Mouse (Mus musculus) thymus, adult 2 months (tissue): Measurements from ENCODE around the gene Tbc1d16. TPM values are rescaled to one million over a fixed set of nuclear protein-coding genes. Genes with fewer than 3 reads are reported as not detected.

ENCODE experiments used
- DNase-seq: peaks from one replicate; pipeline ENCODE4 v3.0.0; 2021
- H3K27ac ChIP-seq: fragments of 200-500 bp; 2 replicates; pipeline ENCODE4 v1.5.1; 2012; ENCODE audit warnings: low read length, control low read depth; ENCODE audit not compliant: control insufficient read depth, insufficient read depth
- H3K27me3 ChIP-seq: fragments of 200-500 bp; 2 replicates; pipeline ENCODE4 v1.6.1; 2012; ENCODE audit warnings: mild to moderate bottlenecking, low read length, moderate library complexity, mixed read lengths; ENCODE audit not compliant: control insufficient read depth, insufficient read depth
- H3K36me3 ChIP-seq: fragments of 200-500 bp; 2 replicates; pipeline ENCODE4 v1.6.1; 2012; ENCODE audit warnings: mild to moderate bottlenecking, low read length, moderate library complexity; ENCODE audit not compliant: control insufficient read depth, insufficient read depth
- H3K4me1 ChIP-seq: fragments of 200-500 bp; replicated peaks from 2 replicates; pipeline ENCODE4 v1.6.1; 2012; ENCODE audit warnings: low read length; ENCODE audit not compliant: control insufficient read depth, insufficient read depth
- H3K4me3 ChIP-seq: fragments of 200-500 bp; 2 replicates; pipeline ENCODE4 v1.5.1; 2012; ENCODE audit warnings: mild to moderate bottlenecking, low read length, control low read depth, moderate library complexity; ENCODE audit not compliant: control insufficient read depth, insufficient read depth
- CTCF ChIP-seq: fragments of 200-500 bp; IDR thresholded peaks from 2 replicates; pipeline ENCODE4 v1.5.1; 2012; ENCODE audit warnings: mild to moderate bottlenecking, control low read depth, low read length, moderate library complexity, borderline replicate concordance; ENCODE audit not compliant: control insufficient read depth, poor library complexity, insufficient read depth; ENCODE audit errors: extremely low read depth
- POLR2A ChIP-seq: fragments of 200-500 bp; IDR thresholded peaks from 2 replicates; pipeline ENCODE4 v1.6.1; 2012; ENCODE audit warnings: mild to moderate bottlenecking, low read length, control low read depth, moderate library complexity; ENCODE audit not compliant: control insufficient read depth, poor library complexity, insufficient read depth; ENCODE audit errors: extremely low read depth
- WGBS: fragments of 180-500 bp; shearing (Covaris S2); methylation state at CpG from one replicate; pipeline ENCODE4 v1.1.7; 2018; 5-methylcytosine and 5-hydroxymethylcytosine counted together
- polyA plus RNA-seq: library from polyadenylated mRNA; depleted of rRNA; stranded (reverse); fragments of >200 nt; gene quantifications from 2 replicates; pipeline ENCODE4 v1.2.3, GENCODE M21; 2012

Gene Tbc1d16
- polyA plus RNA-seq, 1 experiment: 12.0 TPM

DNA sequence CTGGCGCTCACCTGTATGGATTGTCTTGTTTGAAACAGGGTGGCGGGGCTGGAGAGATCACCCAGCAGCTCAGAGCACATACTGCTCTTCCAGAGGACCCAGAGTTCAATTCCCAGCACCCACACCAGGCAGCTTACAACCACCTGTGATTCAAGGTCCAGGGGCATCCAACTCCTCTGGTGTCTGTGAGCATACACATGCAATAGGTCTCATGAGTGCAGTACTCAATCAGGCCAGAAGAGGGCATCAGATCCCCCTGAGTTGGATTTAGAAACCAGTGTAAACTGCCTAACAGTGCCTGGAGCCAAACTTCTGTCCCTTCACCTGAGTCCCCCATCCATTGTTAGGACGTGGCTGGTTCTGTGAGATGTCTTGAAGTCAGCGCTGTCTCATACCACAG lies 7.3 kb upstream of the Tbc1d16 start:
- H3K36me3 ChIP-seq: no peaks in the 10 kb centered on the region
- peak; percentile 78 for DNase-seq
- no peak overlapping the region for H3K4me3 ChIP-seq
- H3K27ac ChIP-seq: no peak overlapping the region
- TF ChIP-seq POLR2A (no peak), CTCF (no peak)
- H3K27me3 ChIP-seq: no peaks in the 10 kb centered on the region
- peaks cover 4% of the 10 kb centered on the region for H3K4me1 ChIP-seq
- 88% methylated on average over 4 of the region's 4 CpGs for WGBS

DNA sequence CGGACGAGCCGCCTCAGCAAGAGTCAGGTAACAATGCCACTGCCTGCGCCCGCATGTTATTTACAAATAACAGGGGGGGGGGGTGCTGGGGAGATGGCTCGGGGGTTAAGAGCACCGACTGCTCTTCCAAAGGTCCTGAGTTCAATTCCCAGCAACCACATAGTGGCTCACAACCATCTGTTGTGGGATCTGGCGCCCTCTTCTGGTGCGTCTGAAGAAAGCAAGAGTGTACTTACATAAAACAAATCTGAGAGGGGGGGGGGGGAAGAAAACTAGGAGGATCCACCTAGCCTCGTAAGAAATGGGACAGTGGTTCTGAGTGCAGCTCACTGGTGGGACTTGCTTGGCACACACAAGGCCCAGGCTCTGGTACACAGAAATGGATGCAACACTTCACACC lies 6.5 kb upstream of the Tbc1d16 start:
- 96% methylated on average over 10 of the region's 10 CpGs for WGBS
- no peaks in the 10 kb centered on the region; the same call in 1 of the 2 replicates for H3K27me3 ChIP-seq
- H3K36me3 ChIP-seq: no peaks in the 10 kb centered on the region
- no peak overlapping the region for H3K4me3 ChIP-seq
- H3K27ac ChIP-seq: no peak overlapping the region
- no peak for DNase-seq
- peaks cover 4% of the 10 kb centered on the region for H3K4me1 ChIP-seq
- TF ChIP-seq CTCF (no peak), POLR2A (no peak)

DNA sequence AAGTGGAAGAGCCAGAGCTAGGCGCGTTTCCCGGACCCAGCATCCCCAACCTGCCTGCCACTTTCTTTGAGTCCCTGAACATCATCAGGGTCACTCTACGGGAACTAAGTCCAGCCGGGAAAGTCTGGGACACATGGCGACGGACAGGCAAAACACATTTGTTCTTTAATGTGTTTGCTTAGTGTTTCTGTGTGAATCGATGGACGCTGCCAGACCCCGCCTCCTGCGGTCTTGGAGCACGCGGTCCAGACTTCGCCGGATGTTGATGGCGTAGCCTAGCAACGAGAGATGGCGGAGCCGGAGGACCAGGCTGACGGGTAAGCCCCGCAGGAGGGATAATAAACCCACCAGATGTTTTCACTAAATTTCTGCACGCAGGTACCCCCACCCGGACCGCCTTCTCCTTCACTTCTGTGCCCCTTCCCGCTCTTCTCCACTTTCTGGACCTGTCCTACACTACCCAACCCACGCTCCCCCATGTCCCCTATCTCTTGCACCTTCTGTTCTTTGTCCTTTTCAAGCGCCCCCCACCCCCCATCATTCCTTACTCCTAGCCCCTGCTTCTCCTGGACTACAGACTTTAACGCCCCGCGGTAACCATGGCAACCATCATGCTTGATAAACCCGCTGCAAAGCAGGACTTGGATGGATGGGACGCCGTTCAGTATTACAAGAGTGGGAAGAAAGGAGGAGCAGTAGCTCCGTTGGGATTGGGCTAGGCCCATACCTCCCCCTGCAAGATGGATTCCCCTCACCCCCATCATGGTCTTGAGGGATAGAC lies 737 bp upstream of the Tbc1d16 start:
- Histone ChIP-seq H3K27me3 (peaks cover 5% of the 10 kb centered on the region), H3K4me3 (peak overlapping the region; percentile 63), H3K27ac (no peak overlapping the region), H3K36me3 (no peaks in the 10 kb centered on the region), H3K4me1 (peaks cover 14% of the 10 kb centered on the region)
- WGBS: 5% methylated on average over 34 of the region's 34 CpGs
- DNase-seq: peak; percentile 58
- no peak for TF ChIP-seq POLR2A
- TF ChIP-seq CTCF: no peak

DNA sequence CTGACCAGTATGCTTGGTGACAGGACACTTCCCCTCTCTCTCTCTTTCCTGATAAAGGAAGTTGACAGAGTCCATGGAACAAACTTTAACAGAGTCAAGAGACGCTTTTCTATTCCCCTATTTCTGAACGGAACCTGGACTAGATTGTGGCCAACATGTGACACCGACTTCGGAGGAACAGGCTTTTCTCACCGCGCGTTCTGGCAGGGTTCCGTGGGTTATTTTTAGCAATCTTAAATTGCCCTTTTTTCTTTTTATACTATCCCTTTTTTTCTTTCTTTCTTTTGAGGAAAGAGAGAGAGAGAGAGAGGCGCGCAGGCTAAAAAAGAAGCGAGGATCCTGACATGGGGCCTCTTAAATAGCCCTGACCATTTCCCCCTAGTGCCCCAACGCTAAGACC lies 708 bp downstream of the Tbc1d16 start:
- Histone ChIP-seq H3K4me1 (peaks cover 17% of the 10 kb centered on the region), H3K4me3 (peak overlapping the region; percentile 63), H3K27ac (no peak overlapping the region), H3K27me3 (peaks cover 5% of the 10 kb centered on the region), H3K36me3 (no peaks in the 10 kb centered on the region)
- DNase-seq: no peak
- TF ChIP-seq POLR2A: no peak
- no peak for TF ChIP-seq CTCF
- 7% methylated on average over 12 of the region's 12 CpGs for WGBS

DNA sequence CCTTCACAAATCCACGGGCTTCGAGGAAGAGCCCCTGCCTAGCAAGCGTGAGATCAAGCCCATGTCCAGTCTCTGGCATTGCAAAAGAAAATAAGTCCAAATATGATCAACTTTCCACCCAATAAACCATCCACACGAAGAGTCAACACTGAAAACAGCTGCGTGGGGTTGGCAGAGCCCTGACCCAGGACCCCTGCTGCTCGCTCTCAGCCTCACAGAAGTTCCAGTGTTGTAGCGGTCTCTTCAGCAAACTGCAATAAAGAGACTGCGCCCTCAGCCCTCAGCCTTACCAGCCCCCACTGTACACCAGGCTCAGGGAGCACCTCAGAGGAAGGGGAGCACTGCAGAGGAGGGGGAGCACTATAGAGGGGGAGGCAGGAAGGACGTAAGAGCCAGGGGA lies 2.7 kb downstream of the Tbc1d16 start:
- no peak overlapping the region for H3K27ac ChIP-seq
- peaks cover 17% of the 10 kb centered on the region for H3K4me1 ChIP-seq
- no peak for DNase-seq
- WGBS: 91% methylated on average over 9 of the region's 9 CpGs
- no peaks in the 10 kb centered on the region for H3K36me3 ChIP-seq
- no peak for TF ChIP-seq CTCF
- no peak for TF ChIP-seq POLR2A
- H3K4me3 ChIP-seq: no peak overlapping the region
- H3K27me3 ChIP-seq: peaks cover 5% of the 10 kb centered on the region

DNA sequence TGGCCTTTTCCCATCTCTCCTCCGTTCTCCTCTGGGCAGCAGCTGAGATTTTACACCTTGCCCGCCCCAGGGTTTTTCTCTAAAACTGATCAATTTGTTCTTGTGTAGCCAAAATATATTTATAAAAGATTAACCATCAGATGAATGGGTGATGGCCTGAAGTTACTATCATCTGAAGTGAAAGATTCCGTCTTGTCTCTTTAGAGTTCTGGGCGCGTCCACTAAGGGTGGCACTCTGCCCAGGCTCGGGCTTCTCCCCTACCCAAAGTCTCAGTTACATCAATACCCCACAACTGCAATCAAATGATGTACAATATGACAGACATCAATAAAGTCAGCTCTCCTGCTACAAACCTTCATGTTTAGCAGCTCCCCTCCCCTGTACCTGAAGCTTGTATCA lies 3.4 kb downstream of the Tbc1d16 start:
- WGBS: 99% methylated on average over 6 of the region's 6 CpGs
- Histone ChIP-seq H3K4me3 (no peak overlapping the region), H3K27me3 (peaks cover 5% of the 10 kb centered on the region), H3K4me1 (peaks cover 17% of the 10 kb centered on the region), H3K36me3 (no peaks in the 10 kb centered on the region), H3K27ac (no peak overlapping the region)
- no peak for TF ChIP-seq POLR2A
- no peak for TF ChIP-seq CTCF
- no peak for DNase-seq

DNA sequence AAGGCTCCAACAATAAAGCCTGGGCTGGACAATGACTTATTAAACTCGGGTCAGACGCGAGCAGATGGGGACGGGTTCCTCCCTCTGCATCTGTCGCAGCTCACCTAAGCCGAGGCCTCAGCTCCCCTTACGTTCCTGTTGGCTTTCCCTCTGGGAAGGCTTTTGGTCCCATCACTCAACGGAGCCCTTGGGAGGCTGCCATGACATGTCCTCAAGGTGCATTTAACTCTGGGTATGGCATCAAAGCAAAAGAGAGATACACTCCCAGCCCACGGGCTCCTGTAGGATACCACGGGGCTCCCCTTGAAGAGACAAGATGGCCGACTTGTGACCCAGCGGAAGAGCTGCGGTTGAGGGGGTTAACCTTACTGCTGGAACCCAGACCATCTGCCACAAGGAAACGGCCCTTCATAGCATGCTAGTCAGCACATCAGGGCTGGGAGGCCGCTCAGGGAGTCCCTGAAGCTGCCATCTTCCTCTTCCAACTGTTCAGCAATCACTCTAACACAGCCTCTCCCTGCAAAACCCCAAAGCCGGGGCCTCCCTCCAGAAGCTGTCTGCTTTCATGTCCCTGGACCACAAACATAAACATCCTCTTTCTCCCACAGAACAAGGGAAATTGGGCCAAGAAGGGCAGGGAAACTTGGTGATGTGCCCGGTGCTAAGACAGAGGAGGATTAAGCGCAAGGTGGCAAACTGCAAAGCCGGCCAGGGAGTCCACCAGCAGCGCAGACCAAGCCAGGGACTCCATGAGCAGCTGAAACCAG lies 5.0 kb downstream of the Tbc1d16 start:
- TF ChIP-seq POLR2A: no peak
- TF ChIP-seq CTCF: no peak
- Histone ChIP-seq H3K27me3 (peaks cover 5% of the 10 kb centered on the region), H3K4me3 (no peak overlapping the region), H3K4me1 (peaks cover 9% of the 10 kb centered on the region), H3K36me3 (no peaks in the 10 kb centered on the region), H3K27ac (no peak overlapping the region)
- no peak for DNase-seq
- 85% methylated on average over 20 of the region's 20 CpGs for WGBS
